Mouse (Mus musculus): ENCODE results near the gene Tshz2.
"Not testable (repeated sequence)": the region's sequence is repeated elsewhere in the genome, so short reads cannot be mapped to it uniquely, and the experiment has no call there.

Tshz2 gene

GRCm38 (mm10) chr2:169755091-169755490 lies 122.3 kb downstream of the Tshz2 start:
- DNase-seq (ENCODE audit: low spot score in 2 of 2) = no peak

- no peak for DNase-seq (ENCODE audit: low spot score in 2 of 2)
Measured at GRCm38 (mm10) chr2:169758120-169758519, 125.3 kb downstream of the Tshz2 start.

GRCm38 (mm10) chr2:169760117-169760516 lies 127.3 kb downstream of the Tshz2 start:
- no peak for DNase-seq (ENCODE audit: low spot score in 2 of 2)

DNA sequence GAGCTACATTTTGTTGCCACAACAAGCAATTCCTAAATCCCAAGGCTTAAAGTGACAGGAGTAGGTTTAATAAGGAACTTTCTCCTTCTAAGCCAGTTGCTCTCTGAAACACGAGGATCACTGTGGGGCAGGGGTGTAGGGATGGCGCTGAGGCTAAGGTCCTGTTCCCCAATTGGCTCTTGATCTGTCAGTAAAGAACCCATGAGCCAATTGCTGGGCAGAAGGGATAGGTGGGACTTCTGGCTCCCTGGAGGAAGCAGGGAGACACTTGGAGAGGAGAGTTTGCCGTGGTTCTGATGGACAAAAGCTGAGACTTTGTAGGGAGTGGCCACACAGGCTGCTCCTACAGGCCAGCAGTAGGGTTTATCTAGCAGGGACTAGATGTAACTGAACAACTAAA lies 128.9 kb downstream of the Tshz2 start:
- no peak for DNase-seq (ENCODE audit: low spot score in 2 of 2)

GRCm38 (mm10) chr2:169762301-169762700 lies 129.5 kb downstream of the Tshz2 start:
- DNase-seq (ENCODE audit: low spot score in 2 of 2) = no peak

- no peak for DNase-seq (ENCODE audit: low spot score in 2 of 2)
Measured at GRCm38 (mm10) chr2:169763716-169764115, 130.9 kb downstream of the Tshz2 start.

DNA sequence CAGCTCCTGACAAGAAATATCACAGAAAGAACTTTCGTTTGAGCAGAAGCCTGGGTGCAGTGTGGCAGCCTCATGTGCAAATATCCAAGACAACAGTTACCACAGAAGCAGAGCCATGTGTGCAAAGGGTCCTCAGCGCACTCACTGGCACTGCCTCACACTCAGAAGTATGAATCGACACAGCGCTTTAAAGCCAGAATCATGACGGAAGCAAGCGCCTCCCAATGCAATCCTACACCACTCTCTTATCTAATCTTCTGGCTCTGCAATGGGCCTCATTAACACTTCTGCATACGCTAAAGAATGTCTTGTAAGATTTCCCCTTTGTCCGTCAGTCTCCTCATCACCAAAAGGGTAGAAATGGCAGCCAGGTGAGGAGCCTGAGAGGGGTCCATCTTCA lies 133.4 kb downstream of the Tshz2 start:
- no peak for DNase-seq (ENCODE audit: low spot score in 2 of 2)

- no peak for DNase-seq (ENCODE audit: low spot score in 2 of 2)
Measured at GRCm38 (mm10) chr2:169767281-169767680, 134.5 kb downstream of the Tshz2 start.

- no peak for DNase-seq (ENCODE audit: low spot score in 2 of 2)
Measured at GRCm38 (mm10) chr2:169775078-169775477, 142.3 kb downstream of the Tshz2 start.

DNA sequence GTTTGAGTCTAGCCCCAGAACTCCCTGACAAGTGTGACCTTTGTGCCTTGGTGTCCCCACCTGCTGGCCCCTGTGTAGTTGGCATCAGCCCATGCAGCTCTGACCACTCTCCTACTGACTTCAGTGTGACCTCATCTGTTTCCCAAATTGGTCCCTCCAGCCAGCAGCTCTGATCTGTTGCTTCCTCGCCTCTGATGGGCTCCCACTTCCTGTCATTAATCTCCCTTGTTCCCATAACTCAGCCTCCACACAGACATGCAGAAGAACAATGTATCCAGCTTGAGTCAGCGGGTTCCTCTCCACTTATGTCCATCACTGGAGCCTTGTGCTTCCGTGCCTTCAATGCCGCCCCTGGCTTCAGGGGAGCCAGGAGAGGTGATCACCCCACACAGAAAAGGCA lies 144.4 kb downstream of the Tshz2 start:
- DNase-seq (ENCODE audit: low spot score in 2 of 2) = no peak

- no peak for DNase-seq (ENCODE audit: low spot score in 2 of 2)
Measured at GRCm38 (mm10) chr2:169777764-169778163, 145.0 kb downstream of the Tshz2 start.

- DNase-seq (ENCODE audit: low spot score in 2 of 2) = no peak
Measured at GRCm38 (mm10) chr2:169778740-169779345, 146.0 kb downstream of the Tshz2 start.

- DNase-seq (ENCODE audit: low spot score in 2 of 2) = not testable (repeated sequence)
Measured at GRCm38 (mm10) chr2:169781671-169782070, 148.9 kb downstream of the Tshz2 start.

- DNase-seq (ENCODE audit: low spot score in 2 of 2) = no peak
Measured at GRCm38 (mm10) chr2:169782874-169783680, 150.3 kb downstream of the Tshz2 start.

GRCm38 (mm10) chr2:169783681-169784033 lies 150.8 kb downstream of the Tshz2 start:
- no peak for DNase-seq (ENCODE audit: low spot score in 2 of 2)

DNA sequence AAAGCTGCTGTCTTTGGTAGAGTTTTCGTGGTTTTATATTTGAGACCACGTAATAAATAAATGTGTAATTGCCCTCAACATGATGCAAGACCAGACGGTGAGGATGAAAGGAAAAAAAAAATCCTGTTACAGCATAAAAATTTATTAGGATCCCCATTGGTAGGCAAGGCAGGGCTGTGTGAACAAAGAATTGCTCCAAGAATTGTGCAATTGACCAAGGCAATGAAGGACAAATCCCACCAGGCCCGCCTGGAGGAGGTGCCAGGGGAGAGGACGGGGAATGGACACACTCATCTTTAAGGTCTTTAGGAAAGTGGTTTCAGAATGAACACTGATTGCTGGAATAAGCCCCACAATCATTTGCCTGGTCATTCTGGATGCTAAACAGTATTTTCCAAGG lies 154.6 kb downstream of the Tshz2 start:
- no peak for DNase-seq (ENCODE audit: low spot score in 2 of 2)

- DNase-seq (ENCODE audit: low spot score in 2 of 2) = no peak
Measured at GRCm38 (mm10) chr2:169787906-169788305, 155.1 kb downstream of the Tshz2 start.

DNA sequence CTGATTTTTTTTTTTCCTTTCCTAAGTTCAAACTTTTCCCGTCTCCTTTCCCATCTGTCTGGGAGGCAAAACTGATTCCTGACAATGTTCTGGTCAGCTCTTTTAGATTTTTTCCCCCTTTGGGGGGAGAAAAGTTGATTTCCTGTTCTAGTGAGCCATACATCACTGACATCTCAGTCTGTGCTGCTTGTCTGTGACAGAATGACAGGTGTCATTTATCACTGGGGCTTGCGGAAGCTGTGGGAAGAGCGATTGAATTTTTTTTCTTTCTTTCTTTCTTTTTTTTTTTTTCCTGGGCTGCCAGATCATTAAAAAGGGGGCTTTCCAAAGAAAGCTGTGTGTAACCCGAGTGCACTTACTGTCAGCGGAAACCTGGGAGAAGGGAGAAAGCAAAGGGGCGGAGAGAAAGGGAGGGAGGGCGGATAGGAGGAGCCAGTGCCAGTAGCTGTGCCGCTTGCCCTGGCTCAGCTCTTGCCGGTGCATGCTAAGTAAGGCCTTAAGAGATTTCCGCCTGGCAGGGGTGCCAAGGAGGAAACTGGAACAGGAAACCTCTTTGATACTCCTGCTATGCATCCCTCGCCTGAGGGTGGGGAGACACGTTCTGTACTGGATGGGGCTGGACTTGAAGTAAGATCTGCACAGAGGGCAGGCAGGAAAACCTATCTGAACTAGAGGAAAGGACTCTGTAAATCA lies 157.8 kb downstream of the Tshz2 start:
- peak; percentile 45 to 60 for DNase-seq (ENCODE audit: low spot score in 2 of 2)

DNA sequence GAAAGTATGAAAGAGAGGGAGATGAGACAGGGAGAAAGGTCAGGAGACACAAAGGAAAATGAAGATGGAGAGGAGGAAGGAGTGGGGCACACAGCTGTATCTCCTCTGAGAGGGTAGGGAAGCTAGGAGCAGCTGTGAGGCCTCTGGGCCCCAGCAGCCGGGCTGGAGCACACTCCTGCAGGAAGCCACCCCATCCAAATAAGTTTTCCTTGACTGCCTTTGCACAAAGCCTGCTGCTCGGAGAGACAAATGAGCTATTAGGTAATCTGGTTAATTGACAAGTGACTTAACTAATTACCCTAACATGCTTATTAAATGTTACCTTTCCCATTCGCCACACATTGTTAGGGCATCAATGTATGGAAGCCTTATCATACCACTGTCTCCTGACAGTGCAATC lies 159.9 kb downstream of the Tshz2 start:
- no peak for DNase-seq (ENCODE audit: low spot score in 2 of 2)

DNA sequence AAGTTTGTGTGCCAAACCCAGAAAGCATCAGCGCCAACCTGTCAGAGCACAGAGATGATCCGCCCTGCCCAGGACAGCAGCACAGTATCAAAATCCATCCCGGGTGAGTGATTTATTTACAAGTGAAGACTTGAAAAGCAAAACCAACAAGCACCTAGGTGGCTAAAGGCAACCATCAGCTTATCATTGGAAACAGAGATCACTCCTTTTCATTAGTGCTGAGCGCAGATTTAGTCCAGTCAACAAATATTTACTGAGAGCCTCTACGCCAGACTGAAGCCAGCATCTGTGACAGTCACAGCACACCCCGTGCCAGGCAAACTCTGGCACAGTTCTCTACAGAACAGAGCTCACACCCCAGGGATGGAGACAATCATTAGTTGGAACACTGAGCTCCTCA lies 169.4 kb downstream of the Tshz2 start:
- DNase-seq (ENCODE audit: low spot score in 2 of 2) = no peak

DNA sequence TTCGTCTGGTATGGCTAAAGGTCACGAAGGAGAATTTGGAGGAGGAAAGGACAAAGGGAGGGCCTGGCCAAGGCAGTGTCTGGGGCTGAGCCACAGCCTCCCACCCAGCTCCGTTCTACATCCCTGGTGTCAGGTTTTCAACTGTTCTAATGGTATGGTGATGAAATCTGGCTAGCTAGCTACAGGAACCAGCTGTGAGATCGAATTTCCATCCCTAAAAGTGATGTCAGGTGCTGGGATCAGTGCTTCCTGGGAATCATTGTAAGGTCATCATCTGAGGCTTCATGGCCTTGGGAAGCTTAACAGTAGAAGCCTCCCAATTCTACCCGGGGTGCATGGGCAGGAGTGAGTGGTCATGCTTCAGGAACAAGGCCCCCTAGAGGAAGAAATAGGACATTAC lies 171.6 kb downstream of the Tshz2 start:
- no peak for DNase-seq (ENCODE audit: low spot score in 2 of 2)

DNA sequence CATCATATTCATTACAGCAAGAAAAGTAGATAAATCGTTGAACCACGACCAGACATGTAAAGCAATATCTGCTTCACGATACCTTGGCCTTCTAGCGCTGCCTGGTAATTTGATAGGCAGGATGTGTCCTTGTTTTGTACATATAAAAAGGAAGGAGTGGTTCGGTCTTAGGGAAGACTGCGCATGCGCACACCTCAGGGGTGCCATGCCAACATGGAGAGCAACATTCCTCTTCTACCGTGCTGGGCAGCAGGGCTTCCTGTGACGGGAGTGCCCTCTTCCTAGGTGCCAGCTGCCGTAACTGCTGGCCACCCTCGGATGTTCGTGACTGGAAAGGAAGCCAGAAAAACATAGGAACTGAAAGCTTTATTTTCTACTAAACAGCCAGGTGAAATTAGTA lies 172.7 kb downstream of the Tshz2 start:
- DNase-seq (ENCODE audit: low spot score in 2 of 2) = no peak

DNA sequence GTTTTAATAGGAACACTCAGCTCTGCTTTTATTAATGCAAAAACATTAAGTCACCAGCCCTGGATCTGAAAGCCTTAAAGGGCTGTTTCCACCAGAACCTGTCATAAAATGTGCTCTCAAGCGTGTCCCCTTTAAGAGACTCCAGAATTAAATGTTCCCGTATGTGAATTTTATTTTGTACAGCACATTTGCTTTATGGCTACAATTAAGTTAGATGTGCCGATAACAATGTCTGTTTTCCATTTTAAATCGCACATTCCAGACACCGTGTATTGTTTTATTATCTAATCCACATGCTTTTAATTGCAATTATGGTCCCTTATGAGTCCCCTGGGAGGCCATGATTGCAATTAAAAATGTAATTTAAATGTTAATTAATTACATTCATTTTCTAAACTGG lies 178.8 kb downstream of the Tshz2 start:
- DNase-seq (ENCODE audit: low spot score in 2 of 2) = no peak

Data from urinary bladder, adult 18-20 months (tissue).